Mouse (Mus musculus) limb, embryonic 12.5 days (tissue): Measurements from ENCODE around the gene Clec1b. TPM values are rescaled to one million over a fixed set of nuclear protein-coding genes. Genes with fewer than 3 reads are reported as not detected.

ENCODE experiments used
- ATAC-seq: fragments of 200-750 bp; cut with Nextera tagmentation; 2 replicates; pipeline ENCODE4 v1.8.0; 2017; ENCODE audit warnings: low read depth, moderate TSS enrichment; ENCODE audit not compliant: insufficient number of reproducible peaks, insufficient read depth, low FRiP score, low TSS enrichment
- H3K27ac ChIP-seq: fragments of 300-500 bp; sonication (generic); 2 replicates; pipeline ENCODE4 v1.5.1; 2016; ENCODE audit warnings: mild to moderate bottlenecking, moderate library complexity
- H3K27me3 ChIP-seq: fragments of 300-500 bp; sonication (generic); 2 replicates; pipeline ENCODE4 v1.6.1; 2016; ENCODE audit warnings: mild to moderate bottlenecking, moderate library complexity
- H3K36me3 ChIP-seq: fragments of 300-500 bp; sonication (generic); 2 replicates; pipeline ENCODE4 v1.6.1; 2016; ENCODE audit warnings: mild to moderate bottlenecking, moderate library complexity
- H3K4me1 ChIP-seq: fragments of 300-500 bp; sonication (generic); replicated peaks from 2 replicates; pipeline ENCODE4 v1.6.1; 2016
- H3K4me2 ChIP-seq: fragments of 300-500 bp; sonication (generic); 2 replicates; pipeline ENCODE4 v1.6.1; 2016; ENCODE audit warnings: mild to moderate bottlenecking, moderate library complexity
- H3K4me3 ChIP-seq: fragments of 300-500 bp; sonication (generic); replicated peaks from 2 replicates; pipeline ENCODE4 v1.5.1; 2016; ENCODE audit warnings: mild to moderate bottlenecking
- H3K9ac ChIP-seq: fragments of 300-500 bp; sonication (generic); replicated peaks from 2 replicates; pipeline ENCODE4 v1.6.1; 2016; ENCODE audit warnings: mild to moderate bottlenecking, moderate library complexity
- H3K9me3 ChIP-seq: fragments of 300-500 bp; sonication (generic); 2 replicates; pipeline ENCODE4 v1.6.1; 2016; ENCODE audit warnings: mild to moderate bottlenecking, moderate library complexity
- WGBS: fragments of 180-500 bp; shearing (Covaris S2); methylation state at CpG from one replicate; pipeline ENCODE4 v1.1.7; 2016; 5-methylcytosine and 5-hydroxymethylcytosine counted together
- polyA plus RNA-seq: library from polyadenylated mRNA; unstranded; fragments of >200 nt; fragmentation: Nextera tagmentation; extraction: Ambion mirVana; gene quantifications from 2 replicates; pipeline ENCODE4 v1.2.1, GENCODE M21; 2016

Clec1b gene
- polyA plus RNA-seq, 1 experiment from 2014 or later = 3.7 TPM

DNA sequence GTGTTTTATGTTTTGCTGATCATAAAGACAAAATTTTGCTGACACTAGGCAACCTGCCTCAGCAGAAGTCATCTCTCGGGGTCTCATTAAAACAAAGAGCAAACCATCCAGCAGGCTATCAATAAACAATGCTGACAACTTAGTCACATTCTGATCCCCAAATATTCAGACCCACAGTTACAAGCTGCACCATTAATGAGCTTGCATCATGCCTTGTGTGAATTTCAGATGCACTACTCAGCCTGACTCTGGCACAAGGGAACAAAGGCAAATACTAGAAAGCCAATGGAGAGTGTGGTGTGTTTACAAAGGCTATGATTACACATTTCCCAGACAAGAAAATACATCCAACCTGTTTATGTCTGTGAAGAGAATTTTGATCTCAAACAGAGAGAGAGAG, 17.1 kb downstream of the Clec1b start:
- Histone ChIP-seq H3K4me2 (no peak overlapping the region), H3K27ac (no peak overlapping the region), H3K27me3 (no peaks in the 10 kb centered on the region), H3K9me3 (no peaks in the 10 kb centered on the region), H3K4me1 (no peaks in the 10 kb centered on the region), H3K4me3 (no peak overlapping the region), H3K9ac (no peak overlapping the region), H3K36me3 (no peaks in the 10 kb centered on the region)
- ATAC-seq = no peak
- WGBS = 71% methylated on average over 1 of the region's 1 CpGs

DNA sequence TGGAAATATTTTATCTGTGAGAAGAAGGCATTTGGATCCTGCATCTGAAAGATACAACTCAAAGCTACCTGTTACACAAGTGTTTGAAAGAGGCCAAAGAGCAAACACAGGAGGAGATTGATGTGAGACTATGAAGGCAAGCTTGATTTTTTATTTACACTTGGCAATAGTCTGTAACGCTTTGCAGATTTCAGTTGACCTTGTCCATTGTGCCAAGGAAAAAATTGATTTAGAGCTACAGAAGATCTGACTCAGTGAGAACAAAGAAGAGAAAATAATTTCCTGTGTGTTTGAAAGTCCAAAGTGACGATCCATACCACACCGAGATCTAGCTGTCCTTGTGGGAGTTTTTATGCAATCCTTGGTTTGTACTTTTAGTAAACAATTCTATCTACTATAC, 25.2 kb downstream of the Clec1b start:
- Histone ChIP-seq H3K9me3 (no peaks in the 10 kb centered on the region), H3K4me3 (no peak overlapping the region), H3K27ac (no peak overlapping the region), H3K4me1 (peaks cover 11% of the 10 kb centered on the region), H3K9ac (no peak overlapping the region), H3K36me3 (no peaks in the 10 kb centered on the region), H3K27me3 (no peaks in the 10 kb centered on the region), H3K4me2 (no peak overlapping the region)
- ATAC-seq = no peak
- 89% methylated on average over 3 of the region's 3 CpGs for WGBS

DNA sequence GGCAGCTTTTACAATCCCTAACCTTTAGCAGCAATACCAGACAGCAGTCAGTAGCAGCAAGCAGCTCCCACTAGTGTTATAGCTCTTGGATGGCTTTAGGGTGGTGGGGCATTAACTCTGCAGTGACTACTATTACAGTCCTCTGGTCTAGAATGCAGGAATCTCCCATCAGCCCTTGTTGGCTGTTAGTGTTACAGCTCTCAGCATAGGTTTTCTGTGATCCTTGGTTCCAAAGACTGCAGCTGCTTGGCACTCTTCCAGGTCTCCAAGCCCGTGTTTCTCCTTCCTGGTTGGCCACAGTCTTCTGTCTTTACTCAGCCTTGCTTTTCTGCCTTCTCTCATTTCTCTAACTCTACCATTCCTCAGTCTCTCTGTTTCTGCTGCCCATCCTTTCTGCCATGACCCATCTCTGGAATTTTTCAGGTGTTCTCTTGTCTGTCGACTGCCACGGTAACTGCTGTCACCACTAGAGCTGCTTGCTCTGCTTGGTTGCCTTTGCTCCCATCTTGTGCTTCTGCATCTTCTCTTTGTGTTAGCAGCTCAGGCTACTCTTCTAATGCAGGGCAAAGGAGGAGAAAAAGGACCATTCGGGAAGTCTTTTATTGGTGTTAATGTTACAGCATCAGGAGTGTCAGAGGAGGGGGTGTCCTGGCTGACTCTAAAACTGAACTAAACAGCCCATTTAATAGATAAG, 26.1 kb downstream of the Clec1b start:
- peak; percentile 85; the same call in 1 of the 2 replicates for ATAC-seq
- H3K4me1 ChIP-seq = peaks cover 11% of the 10 kb centered on the region
- no peaks in the 10 kb centered on the region for H3K9me3 ChIP-seq
- no peak overlapping the region for H3K27ac ChIP-seq
- H3K9ac ChIP-seq = no peak overlapping the region
- no peak overlapping the region for H3K4me3 ChIP-seq
- 61% methylated on average over 4 of the region's 4 CpGs for WGBS
- H3K27me3 ChIP-seq = no peaks in the 10 kb centered on the region
- no peaks in the 10 kb centered on the region for H3K36me3 ChIP-seq
- no peak overlapping the region for H3K4me2 ChIP-seq

DNA sequence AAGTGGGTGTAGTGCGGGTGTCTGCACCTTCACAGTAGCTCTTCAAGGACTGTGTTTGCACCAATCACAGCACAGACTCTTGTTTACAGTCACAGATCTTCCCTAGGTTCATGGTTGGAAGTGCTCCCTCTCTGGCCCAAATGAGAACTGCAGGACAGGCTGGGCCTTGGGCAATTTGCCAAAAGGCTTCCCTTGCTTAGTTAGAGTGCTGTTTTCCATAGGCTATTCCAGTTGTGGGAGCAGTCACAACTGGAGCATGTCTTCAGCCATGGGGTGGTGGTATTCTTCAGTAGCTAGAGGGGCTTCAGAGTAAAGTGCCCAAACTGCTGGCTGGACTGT, 26.6 kb downstream of the Clec1b start:
- Histone ChIP-seq H3K9me3 (no peaks in the 10 kb centered on the region), H3K27me3 (no peaks in the 10 kb centered on the region), H3K4me1 (peaks cover 11% of the 10 kb centered on the region), H3K4me3 (no peak overlapping the region), H3K4me2 (no peak overlapping the region), H3K36me3 (no peaks in the 10 kb centered on the region), H3K27ac (no peak overlapping the region), H3K9ac (no peak overlapping the region)
- WGBS = 3% methylated on average over 1 of the region's 1 CpGs
- ATAC-seq = peak; percentile 69; the same call in 1 of the 2 replicates

DNA sequence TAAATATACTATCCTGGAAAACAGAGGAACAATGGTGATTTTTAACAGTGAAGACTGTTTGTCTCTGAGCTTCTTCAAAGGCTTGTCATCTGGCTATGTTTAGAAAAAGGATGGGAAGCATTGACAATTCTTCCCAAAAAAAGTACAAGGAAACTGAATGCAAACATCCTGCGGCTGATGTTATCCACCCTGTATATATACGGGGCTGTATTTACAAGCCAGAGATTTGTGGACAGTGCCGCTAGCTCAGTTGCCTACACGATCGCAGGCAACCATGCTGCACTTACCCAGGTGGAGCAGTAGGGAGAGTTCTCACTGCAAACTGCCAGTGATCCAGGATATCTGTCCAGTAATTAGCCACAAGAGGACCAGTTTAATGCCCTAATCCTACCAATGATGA, 28.1 kb downstream of the Clec1b start:
- no peak overlapping the region for H3K27ac ChIP-seq
- ATAC-seq = no peak
- 65% methylated on average over 5 of the region's 5 CpGs for WGBS
- H3K4me3 ChIP-seq = no peak overlapping the region
- H3K36me3 ChIP-seq = no peaks in the 10 kb centered on the region
- H3K27me3 ChIP-seq = no peaks in the 10 kb centered on the region
- H3K9me3 ChIP-seq = no peaks in the 10 kb centered on the region
- no peak overlapping the region for H3K9ac ChIP-seq
- no peak overlapping the region for H3K4me2 ChIP-seq
- H3K4me1 ChIP-seq = peaks cover 11% of the 10 kb centered on the region

DNA sequence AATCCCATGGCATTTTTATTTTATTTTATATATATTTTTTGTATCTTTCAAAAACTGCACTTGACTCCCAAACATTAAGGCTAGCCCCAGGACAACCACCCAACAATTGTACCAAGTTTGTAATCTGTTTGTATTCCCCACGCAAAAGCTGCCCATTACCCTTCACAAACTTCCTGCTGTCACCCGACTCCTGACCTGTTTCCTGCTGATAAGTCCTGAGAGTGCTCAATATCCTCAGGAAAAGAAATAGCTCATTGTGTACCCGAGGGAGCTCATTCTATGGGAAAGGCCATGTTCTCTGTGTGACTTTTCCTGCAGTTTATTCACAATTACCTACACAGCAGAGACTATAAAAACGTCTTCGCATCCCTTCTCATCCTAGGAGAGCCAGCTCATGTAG, 28.7 kb downstream of the Clec1b start:
- no peak for ATAC-seq
- Histone ChIP-seq H3K4me1 (peaks cover 11% of the 10 kb centered on the region), H3K27me3 (no peaks in the 10 kb centered on the region), H3K9ac (no peak overlapping the region), H3K27ac (no peak overlapping the region), H3K4me2 (no peak overlapping the region), H3K9me3 (no peaks in the 10 kb centered on the region), H3K36me3 (no peaks in the 10 kb centered on the region), H3K4me3 (no peak overlapping the region)
- 22% methylated on average over 5 of the region's 5 CpGs for WGBS

DNA sequence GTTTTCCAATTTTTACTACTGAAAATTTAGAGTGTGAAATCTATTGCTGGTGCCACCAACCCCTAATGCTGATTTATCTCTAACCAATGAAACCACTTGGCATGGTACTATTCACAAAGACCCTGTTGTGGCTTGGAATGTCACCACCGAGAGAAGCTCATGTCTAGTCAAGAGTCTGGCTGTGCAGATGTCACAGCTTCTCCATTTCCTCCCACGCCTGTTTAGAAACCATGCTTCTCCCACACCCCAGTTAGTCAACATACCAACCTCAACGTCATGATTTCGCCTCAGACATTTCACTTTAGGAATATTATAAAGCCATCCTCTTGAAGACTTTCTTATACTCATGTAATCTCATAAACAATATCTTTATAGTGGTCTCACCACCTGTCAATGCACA, 30.2 kb downstream of the Clec1b start:
- 80% methylated on average over 4 of the region's 4 CpGs for WGBS
- Histone ChIP-seq H3K9me3 (no peaks in the 10 kb centered on the region), H3K4me1 (peaks cover 11% of the 10 kb centered on the region), H3K27me3 (no peaks in the 10 kb centered on the region), H3K36me3 (no peaks in the 10 kb centered on the region), H3K4me2 (no peak overlapping the region), H3K9ac (no peak overlapping the region), H3K4me3 (no peak overlapping the region), H3K27ac (no peak overlapping the region)
- no peak for ATAC-seq

DNA sequence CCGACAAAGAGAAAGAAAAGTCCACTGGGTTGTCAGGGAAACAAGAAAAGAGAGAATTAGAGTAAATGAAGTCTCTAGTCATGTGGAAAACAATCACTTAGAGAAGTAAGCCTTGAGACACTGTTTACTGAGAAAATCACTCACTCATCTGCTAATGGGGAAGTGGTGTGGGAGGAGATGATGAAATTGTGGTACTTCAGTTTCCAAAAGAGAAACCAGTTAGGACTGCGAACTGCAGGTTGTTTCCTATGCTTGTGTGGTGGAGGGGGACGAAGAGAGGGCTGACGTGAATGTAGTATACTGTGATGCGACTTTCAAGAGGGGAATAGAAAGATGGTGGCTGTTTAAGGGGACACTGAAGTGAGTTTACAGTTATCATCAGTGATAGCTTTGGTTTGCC, 37.1 kb downstream of the Clec1b start:
- Histone ChIP-seq H3K9me3 (no peaks in the 10 kb centered on the region), H3K9ac (no peak overlapping the region), H3K4me3 (no peak overlapping the region), H3K27ac (no peak overlapping the region), H3K4me2 (no peak overlapping the region), H3K36me3 (no peaks in the 10 kb centered on the region), H3K4me1 (no peaks in the 10 kb centered on the region), H3K27me3 (no peaks in the 10 kb centered on the region)
- 87% methylated on average over 5 of the region's 5 CpGs for WGBS
- ATAC-seq = no peak

DNA sequence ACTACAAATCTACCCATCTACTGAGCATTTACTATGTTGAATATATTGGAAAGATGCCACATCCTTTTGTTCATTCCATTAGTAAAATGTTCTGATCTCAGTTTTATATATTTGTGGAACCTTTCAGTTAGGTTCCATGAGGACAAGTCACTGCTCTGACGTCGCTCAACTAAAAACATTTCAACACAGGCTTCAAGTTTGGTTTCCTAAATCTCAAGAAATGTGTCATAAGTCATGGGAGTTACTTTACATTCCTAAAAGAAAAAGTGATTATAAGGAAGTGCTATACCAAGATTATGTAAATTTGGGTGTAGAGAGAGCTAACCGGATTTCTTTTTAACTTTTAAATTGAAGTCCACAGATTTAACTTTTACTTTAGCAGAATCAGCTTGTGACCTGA, 38.9 kb downstream of the Clec1b start:
- Histone ChIP-seq H3K27me3 (no peaks in the 10 kb centered on the region), H3K4me1 (no peaks in the 10 kb centered on the region), H3K4me2 (no peak overlapping the region), H3K36me3 (no peaks in the 10 kb centered on the region), H3K27ac (no peak overlapping the region), H3K4me3 (no peak overlapping the region), H3K9ac (no peak overlapping the region), H3K9me3 (no peaks in the 10 kb centered on the region)
- no peak for ATAC-seq
- WGBS = 93% methylated on average over 3 of the region's 3 CpGs

DNA sequence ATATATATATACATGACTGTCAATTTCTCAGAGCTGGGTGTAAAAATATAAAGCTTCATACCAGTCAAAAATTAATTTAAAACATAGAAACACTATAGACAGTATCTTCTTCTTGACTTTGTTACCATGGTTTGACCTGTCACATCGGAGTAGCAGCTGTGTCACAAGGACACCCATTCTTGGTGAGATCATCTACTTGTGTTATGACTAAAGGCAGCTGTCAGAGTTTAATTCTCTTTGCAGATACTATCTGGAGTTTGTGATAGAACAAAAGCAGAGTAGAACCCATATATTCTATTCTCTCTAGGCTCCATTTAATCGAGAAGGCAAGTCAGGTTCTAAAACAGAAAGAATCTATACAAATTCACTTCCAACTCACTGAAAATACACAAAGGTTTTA, 40.9 kb downstream of the Clec1b start:
- Histone ChIP-seq H3K4me2 (no peak overlapping the region), H3K27ac (no peak overlapping the region), H3K4me1 (no peaks in the 10 kb centered on the region), H3K27me3 (no peaks in the 10 kb centered on the region), H3K4me3 (no peak overlapping the region), H3K9me3 (no peaks in the 10 kb centered on the region), H3K9ac (no peak overlapping the region), H3K36me3 (no peaks in the 10 kb centered on the region)
- ATAC-seq = no peak
- 85% methylated on average over 2 of the region's 2 CpGs for WGBS

DNA sequence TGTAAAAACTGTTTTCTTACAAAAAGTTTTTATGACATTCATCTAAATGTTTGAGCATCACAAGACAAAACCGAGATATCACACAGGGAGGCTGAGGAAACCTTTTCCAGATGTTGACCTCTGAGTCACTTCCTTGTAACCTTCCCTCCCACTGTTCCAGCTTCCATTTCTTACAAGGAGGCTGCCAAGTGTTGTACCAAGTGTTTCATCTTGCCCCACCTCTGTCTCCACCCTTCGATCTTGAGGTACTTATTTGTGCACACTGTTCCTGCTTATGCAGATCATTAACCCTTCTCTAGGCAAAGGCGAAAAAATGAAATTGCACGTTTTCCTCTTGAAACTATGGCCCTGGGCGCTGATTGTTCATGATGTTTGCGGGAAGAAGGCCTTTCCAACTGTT, 52.6 kb downstream of the Clec1b start:
- Histone ChIP-seq H3K36me3 (no peaks in the 10 kb centered on the region), H3K4me1 (no peaks in the 10 kb centered on the region), H3K9me3 (no peaks in the 10 kb centered on the region), H3K4me3 (no peak overlapping the region), H3K27ac (no peak overlapping the region), H3K9ac (no peak overlapping the region), H3K27me3 (no peaks in the 10 kb centered on the region), H3K4me2 (no peak overlapping the region)
- no peak for ATAC-seq
- 45% methylated on average over 6 of the region's 6 CpGs for WGBS

DNA sequence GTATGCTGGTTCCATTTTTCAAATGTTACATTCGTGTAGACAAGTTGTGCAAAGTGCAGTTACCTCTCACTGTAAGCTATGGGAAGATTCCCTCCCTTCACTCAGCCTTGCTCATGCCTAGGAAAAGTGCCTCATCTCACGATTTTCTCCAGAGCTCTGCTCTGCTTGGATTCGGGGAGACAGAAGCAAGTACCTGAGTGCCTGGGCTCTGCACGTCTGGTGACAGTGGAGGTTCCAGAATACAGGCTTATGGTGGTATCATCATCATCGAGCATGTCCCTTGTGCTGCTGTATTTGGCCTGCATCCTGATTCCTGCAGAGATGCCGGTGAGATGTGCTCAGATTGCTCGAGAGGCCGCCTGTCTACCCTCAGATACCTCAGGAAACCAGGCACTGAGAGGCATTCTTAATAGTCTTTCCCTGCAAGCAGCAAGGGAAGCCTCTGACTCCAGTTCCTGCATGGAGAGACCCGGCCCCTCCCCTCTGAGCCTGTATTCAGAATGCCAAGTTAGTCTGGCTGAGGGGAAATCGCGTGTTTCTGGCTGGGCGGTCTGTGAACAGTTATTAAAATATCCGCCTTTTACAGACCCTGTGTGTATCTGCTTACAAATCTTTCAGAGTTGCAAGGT, 54.4 kb downstream of the Clec1b start, which contains the start of gene Clec1a:
Gene Clec1a, minus strand, starts transcription at position 590 of the 629 bp plus-strand sequence.
- Histone ChIP-seq H3K36me3 (no peaks in the 10 kb centered on the region), H3K4me1 (no peaks in the 10 kb centered on the region), H3K27me3 (no peaks in the 10 kb centered on the region), H3K4me3 (no peak within 1 kb of the TSS), H3K9ac (no peak within 1 kb of the TSS), H3K4me2 (no peak within 1 kb of the TSS), H3K27ac (no peak within 1 kb of the TSS), H3K9me3 (no peaks in the 10 kb centered on the region)
- WGBS = 60% methylated on average over 13 of the region's 13 CpGs
- ATAC-seq = no peak
